Mouse (Mus musculus) thymus, postnatal 0 days (tissue): Measurements from ENCODE around the gene Ube2f. TPM values are rescaled to one million over a fixed set of nuclear protein-coding genes. Genes with fewer than 3 reads are reported as not detected.

Source experiments
- DNase-seq: peaks from one replicate; pipeline ENCODE4 v3.0.0-alpha.2; 2015; ENCODE audit warnings: low spot score
- polyA plus RNA-seq: library from polyadenylated mRNA; unstranded; fragments of >200 nt; fragmentation: Nextera tagmentation; extraction: Ambion mirVana; gene quantifications from 2 replicates; pipeline ENCODE4 v1.2.1, GENCODE M21; 2015

Gene Ube2f
- polyA plus RNA-seq, 1 experiment from 2014 or later, result 88.5 TPM

- DNase-seq, result peak; percentile 93
These were observed 48.0 kb downstream of the Ube2f start, which contains the start of gene Scly for GRCm38 (mm10) chr1:91297799-91298744. TSS of gene Scly (plus strand) at chr1:91298338.

GRCm38 (mm10) chr1:91299026-91299706 lies 49.1 kb downstream of the Ube2f start:
- DNase-seq, result no peak

- no peak for DNase-seq
These were observed 49.8 kb downstream of the Ube2f start for GRCm38 (mm10) chr1:91299707-91300426.

- no peak for DNase-seq
These were observed 51.3 kb downstream of the Ube2f start for GRCm38 (mm10) chr1:91301206-91301920.

GRCm38 (mm10) chr1:91302021-91302420 lies 51.9 kb downstream of the Ube2f start:
- no peak for DNase-seq

GRCm38 (mm10) chr1:91304621-91305020 lies 54.5 kb downstream of the Ube2f start:
- DNase-seq, result no peak

GRCm38 (mm10) chr1:91309366-91310085 lies 59.4 kb downstream of the Ube2f start:
- DNase-seq, result no peak

GRCm38 (mm10) chr1:91312273-91312672 lies 62.2 kb downstream of the Ube2f start:
- no peak for DNase-seq

- DNase-seq, result peak; percentile 33
These were observed 63.1 kb downstream of the Ube2f start for GRCm38 (mm10) chr1:91313251-91313650.

- no peak for DNase-seq
These were observed 67.6 kb downstream of the Ube2f start for GRCm38 (mm10) chr1:91317656-91318055.

- no peak for DNase-seq
These were observed 71.8 kb downstream of the Ube2f start, which contains the start of gene Espnl for GRCm38 (mm10) chr1:91321760-91322438. TSS of gene Espnl (plus strand) at chr1:91322075.

- no peak for DNase-seq
These were observed 74.5 kb downstream of the Ube2f start for GRCm38 (mm10) chr1:91324646-91325045.

- DNase-seq, result no peak
These were observed 75.5 kb downstream of the Ube2f start for GRCm38 (mm10) chr1:91325488-91326042.

- DNase-seq, result no peak
These were observed 82.0 kb downstream of the Ube2f start for GRCm38 (mm10) chr1:91332102-91332501.

GRCm38 (mm10) chr1:91333582-91333981 lies 83.5 kb downstream of the Ube2f start:
- DNase-seq, result no peak

- no peak for DNase-seq
These were observed 87.3 kb downstream of the Ube2f start for GRCm38 (mm10) chr1:91337355-91337754.
